Mouse (Mus musculus) heart, adult 11 months (tissue): ENCODE results near the gene Ncl.
"Not testable (repeated sequence)": the region's sequence is repeated elsewhere in the genome, so short reads cannot be mapped to it uniquely, and the experiment has no call there.

ENCODE experiments used
- DNase-seq: peaks from one replicate; pipeline ENCODE4 v3.0.0; 2022

The Ncl gene

GRCm38 (mm10) chr1:86358229-86358905 is 833 bp downstream of the Ncl start:
- DNase-seq, result peak; percentile 66

GRCm38 (mm10) chr1:86354186-86354585 is 5.0 kb downstream of the Ncl start:
- peak; percentile 16 for DNase-seq

- peak; percentile 80 for DNase-seq
These were observed 8.6 kb downstream of the Ncl start for GRCm38 (mm10) chr1:86350576-86350975.

GRCm38 (mm10) chr1:86349696-86350095 is 9.5 kb downstream of the Ncl start:
- DNase-seq, result peak; percentile 62

GRCm38 (mm10) chr1:86349201-86349600 is 10.0 kb downstream of the Ncl start:
- DNase-seq, result peak; percentile 70

GRCm38 (mm10) chr1:86348801-86349200 is 10.4 kb downstream of the Ncl start:
- peak; percentile 46 for DNase-seq

GRCm38 (mm10) chr1:86348083-86348482 is 11.1 kb downstream of the Ncl start:
- DNase-seq, result no peak

GRCm38 (mm10) chr1:86347716-86348045 is 11.5 kb downstream of the Ncl start:
- peak; percentile 74 for DNase-seq

- peak; percentile 14 for DNase-seq
These were observed 12.1 kb downstream of the Ncl start for GRCm38 (mm10) chr1:86346851-86347715.

GRCm38 (mm10) chr1:86345956-86346355 is 13.2 kb downstream of the Ncl start:
- peak; percentile 75 for DNase-seq

- peak; percentile 61 for DNase-seq
These were observed 14.1 kb downstream of the Ncl start for GRCm38 (mm10) chr1:86345069-86345468.

GRCm38 (mm10) chr1:86343969-86344861 is 15.0 kb downstream of the Ncl start:
- peak; percentile 41 for DNase-seq

- DNase-seq, result peak; percentile 33
These were observed 16.0 kb downstream of the Ncl start for GRCm38 (mm10) chr1:86343087-86343645.

- DNase-seq, result peak; percentile 22
These were observed 16.8 kb downstream of the Ncl start for GRCm38 (mm10) chr1:86342371-86342770.

GRCm38 (mm10) chr1:86341096-86341495 is 18.1 kb downstream of the Ncl start:
- DNase-seq, result not testable (repeated sequence)

GRCm38 (mm10) chr1:86339156-86339812 is 19.9 kb downstream of the Ncl start:
- DNase-seq, result peak; percentile 95

GRCm38 (mm10) chr1:86336330-86336729 is 22.9 kb downstream of the Ncl start:
- peak; percentile 67 for DNase-seq

GRCm38 (mm10) chr1:86320822-86321413 is 38.3 kb downstream of the Ncl start:
- DNase-seq, result peak; percentile 73

- DNase-seq, result peak; percentile 85
These were observed 45.5 kb downstream of the Ncl start for GRCm38 (mm10) chr1:86313772-86314125.

GRCm38 (mm10) chr1:86313096-86313771 is 46.0 kb downstream of the Ncl start:
- DNase-seq, result no peak

- no peak for DNase-seq
These were observed 46.9 kb downstream of the Ncl start for GRCm38 (mm10) chr1:86312269-86312668.
